Mouse (Mus musculus) brain, adult 2 months (tissue): ENCODE results near the gene Cacna1d.

Experiments used
- DNase-seq: peaks from one replicate; pipeline ENCODE4 v3.0.0; 2011; ENCODE audit warnings: low read depth, low spot score

The Cacna1d gene

GRCm38 (mm10) chr14:30092426-30092825, 398.8 kb downstream of the Cacna1d start:
- DNase-seq, result peak; percentile 53

- no peak for DNase-seq
Observed at GRCm38 (mm10) chr14:30092021-30092420, 399.2 kb downstream of the Cacna1d start.

- DNase-seq, result no peak
Observed at GRCm38 (mm10) chr14:30079729-30080128, 411.5 kb downstream of the Cacna1d start.

- DNase-seq, result no peak
Observed at GRCm38 (mm10) chr14:30078115-30078808, 413.0 kb downstream of the Cacna1d start.

- DNase-seq, result peak; percentile 82
Observed at GRCm38 (mm10) chr14:30075268-30075887, 415.9 kb downstream of the Cacna1d start.

- no peak for DNase-seq
Observed at GRCm38 (mm10) chr14:30068566-30068965, 422.7 kb downstream of the Cacna1d start.

- peak; percentile 24 for DNase-seq
Observed at GRCm38 (mm10) chr14:30066752-30067151, 424.5 kb downstream of the Cacna1d start.

- DNase-seq, result no peak
Observed at GRCm38 (mm10) chr14:30064864-30065263, 426.4 kb downstream of the Cacna1d start.

GRCm38 (mm10) chr14:30056031-30056766, 435.1 kb downstream of the Cacna1d start:
- peak; percentile 38 for DNase-seq

GRCm38 (mm10) chr14:30054922-30055321, 436.3 kb downstream of the Cacna1d start:
- DNase-seq, result no peak

- no peak for DNase-seq
Observed at GRCm38 (mm10) chr14:30050280-30050679, 441.0 kb downstream of the Cacna1d start.

- no peak for DNase-seq
Observed at GRCm38 (mm10) chr14:30048049-30048448, 443.2 kb downstream of the Cacna1d start.

GRCm38 (mm10) chr14:30046976-30047375, 444.3 kb downstream of the Cacna1d start:
- DNase-seq, result no peak

- no peak for DNase-seq
Observed at GRCm38 (mm10) chr14:30045704-30046220, 445.5 kb downstream of the Cacna1d start.

GRCm38 (mm10) chr14:30045239-30045638, 446.0 kb downstream of the Cacna1d start:
- DNase-seq, result peak; percentile 25

GRCm38 (mm10) chr14:30043356-30043940, 447.8 kb downstream of the Cacna1d start:
- DNase-seq, result no peak

GRCm38 (mm10) chr14:30041836-30042235, 449.4 kb downstream of the Cacna1d start:
- DNase-seq, result no peak

GRCm38 (mm10) chr14:30039413-30039812, 451.8 kb downstream of the Cacna1d start:
- DNase-seq, result no peak

GRCm38 (mm10) chr14:30038431-30038830, 452.8 kb downstream of the Cacna1d start:
- DNase-seq, result peak; percentile 50

- no peak for DNase-seq
Observed at GRCm38 (mm10) chr14:30033405-30033804, 457.9 kb downstream of the Cacna1d start.

GRCm38 (mm10) chr14:30027378-30027777, 463.9 kb downstream of the Cacna1d start:
- peak; percentile 33 for DNase-seq

- no peak for DNase-seq
Observed at GRCm38 (mm10) chr14:30024387-30024786, 466.9 kb downstream of the Cacna1d start.
